Mouse (Mus musculus): ENCODE results near the gene Cst9. TPM values are rescaled to one million over a fixed set of nuclear protein-coding genes. Genes with fewer than 3 reads are reported as not detected.

The Cst9 gene
- not detected for total RNA-seq (2023)

DNA sequence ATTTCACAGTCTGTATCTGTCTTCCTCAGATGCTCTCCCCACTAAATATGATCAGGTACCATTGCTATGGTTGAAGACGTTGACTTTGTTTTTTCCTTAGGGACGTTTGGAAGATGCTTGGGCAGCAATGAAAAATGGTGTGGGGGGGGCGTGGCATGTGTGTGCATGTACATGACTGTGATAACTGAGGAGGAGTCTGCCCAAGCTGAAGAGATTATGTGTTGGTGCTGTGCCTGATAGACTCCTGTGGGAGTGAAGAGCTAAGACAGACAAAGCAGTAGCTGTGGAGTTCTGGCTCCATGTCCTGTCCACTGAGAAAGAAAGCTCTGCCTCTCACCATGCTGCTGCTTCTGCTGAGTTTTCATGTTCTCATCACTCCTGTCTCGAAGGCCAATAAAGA lies at the start of gene Cst9:
Gene Cst9, plus strand, starts transcription at position 236 of the 400 bp plus-strand sequence.

DNA sequence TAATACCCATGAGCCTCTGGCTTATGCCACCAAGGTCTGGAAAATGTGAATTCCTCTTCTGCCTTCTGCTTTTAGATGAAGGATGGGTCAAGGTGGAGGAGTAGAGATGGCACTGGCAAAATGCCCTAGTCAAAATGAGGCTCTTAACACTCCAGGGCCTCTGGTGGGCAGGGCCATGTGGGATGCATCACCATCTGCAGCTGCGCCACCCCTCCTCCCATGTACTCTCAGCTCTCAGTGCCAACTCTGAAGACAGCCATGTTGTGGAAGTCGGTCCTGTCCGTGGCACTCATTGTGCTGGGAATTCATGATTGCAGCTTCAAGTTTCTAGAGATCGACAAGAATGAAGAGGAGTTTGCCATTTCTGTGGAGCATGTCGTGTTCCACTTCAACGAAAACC lies 45.8 kb upstream of the Cst9 start, which contains the start of gene Cst12:
Gene Cst12, plus strand, starts transcription at position 220 of the 400 bp plus-strand sequence.

DNA sequence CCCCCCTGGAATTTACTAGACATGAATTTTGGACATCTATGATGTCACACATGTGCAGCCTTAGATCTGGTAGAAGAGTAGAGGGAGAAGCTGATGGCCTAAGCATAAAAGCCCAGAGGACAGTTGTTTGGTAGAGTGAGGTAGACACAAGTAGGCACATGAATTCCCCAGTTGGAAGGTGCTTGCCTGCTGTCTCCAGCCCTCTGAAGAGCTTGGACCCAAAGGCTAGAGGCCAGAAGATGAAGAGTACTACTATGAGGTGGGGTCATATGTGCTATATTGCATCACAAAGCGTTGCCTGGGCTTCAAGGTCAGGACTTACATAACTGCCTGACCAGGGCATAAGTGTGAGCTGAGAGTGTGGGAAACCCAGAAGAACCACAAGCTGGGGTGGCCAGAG lies 36.5 kb upstream of the Cst9 start, which contains the start of gene Cst8:
Gene Cst8, plus strand, starts transcription at position 301 of the 400 bp plus-strand sequence.

DNA sequence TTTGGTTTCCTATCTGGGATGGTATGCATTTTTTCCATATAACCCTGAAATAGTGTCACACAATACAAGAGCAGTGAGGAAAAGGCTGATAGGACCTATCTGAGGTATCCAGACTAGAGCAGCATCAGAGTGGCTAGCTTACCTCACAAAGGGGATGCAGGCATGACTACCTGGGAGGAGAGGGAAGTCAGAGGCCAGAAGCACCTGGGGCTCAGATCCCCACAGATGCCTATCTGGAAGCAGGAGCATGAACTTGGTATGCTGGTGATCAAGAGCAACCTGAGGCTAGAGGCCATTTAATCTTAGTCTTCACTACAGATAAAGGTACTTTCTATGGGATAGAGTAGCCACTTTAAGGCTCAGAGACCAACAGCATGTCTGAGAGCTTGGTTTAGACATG lies 15.0 kb upstream of the Cst9 start, which contains the start of gene Cst13:
Gene Cst13, plus strand, starts transcription at position 173 of the 400 bp plus-strand sequence.

DNA sequence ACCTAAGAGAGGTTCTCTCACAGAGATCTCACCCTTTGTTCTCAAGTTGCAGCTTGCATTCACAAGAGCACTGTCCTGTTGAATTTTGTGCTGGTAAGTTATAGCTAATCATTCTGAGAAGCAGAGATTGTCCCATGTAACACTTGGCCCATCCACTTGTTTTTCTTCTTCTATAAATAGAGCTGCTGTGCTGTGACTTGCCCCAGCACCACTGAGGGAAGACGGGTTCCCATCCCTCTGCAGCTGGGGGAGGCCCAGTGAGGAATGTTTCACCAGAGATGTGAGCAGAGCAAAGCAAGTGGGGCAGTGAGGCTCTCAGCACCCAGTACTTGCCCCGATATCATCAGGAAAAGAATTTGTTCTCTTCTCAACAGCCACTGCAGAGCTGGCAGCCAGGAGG lies 30.0 kb downstream of the Cst9 start, which contains the start of gene 9230104L09Rik:
Gene 9230104L09Rik, minus strand, starts transcription at position 73 of the 400 bp plus-strand sequence.

DNA sequence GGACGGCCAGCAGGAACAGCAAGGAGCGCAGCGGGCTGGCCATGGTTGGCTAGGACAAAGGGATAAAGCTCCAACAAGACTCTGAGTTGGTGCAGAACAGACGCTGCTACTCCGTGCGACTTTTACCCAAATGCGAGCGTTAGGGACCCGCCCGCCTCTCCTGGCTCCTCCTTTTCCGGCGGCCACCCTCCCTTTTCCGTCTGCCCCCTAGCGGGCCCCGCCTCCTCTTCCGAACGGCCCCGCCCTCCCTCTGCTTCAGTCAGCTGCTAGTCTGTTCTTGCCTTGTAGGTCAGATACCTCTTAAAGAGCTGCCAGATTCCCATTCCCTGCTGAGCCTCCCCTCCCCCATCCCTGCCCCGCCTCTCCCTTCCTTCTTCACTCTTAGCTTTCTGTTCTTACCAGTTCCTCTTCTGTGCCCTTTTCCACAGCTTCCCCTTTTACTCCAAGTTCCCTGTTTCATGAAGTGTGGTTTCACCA lies 40.4 kb downstream of the Cst9 start, which contains the start of gene Cst3:
Gene Cst3, minus strand, starts transcription at position 358 of the 477 bp plus-strand sequence.

Other genes starting within 250 kb of the Cst9 start
- gene Nxt1, start 162.5 kb upstream of the Cst9 start, total RNA-seq (2023) = 10 to 100 TPM; 17.8 to 21.2 TPM
- 10 to 100 TPM; 10.6 to 12.8 TPM for gene Gzf1, start 154.1 kb upstream of the Cst9 start, total RNA-seq (2023)
- under 1 TPM; 0.65 to 0.96 TPM for gene Napb, start 102.7 kb upstream of the Cst9 start, total RNA-seq (2023)
- gene Cstl1, start 84.8 kb upstream of the Cst9 start, total RNA-seq (2023) = not detected
- gene Cst11, start 63.6 kb upstream of the Cst9 start, total RNA-seq (2023) = not detected
- not detected for gene 8030411F24Rik, start 53.1 kb upstream of the Cst9 start, total RNA-seq (2023)
- not detected for gene Cst12, start 45.8 kb upstream of the Cst9 start, total RNA-seq (2023)
- gene Cst8, start 36.4 kb upstream of the Cst9 start, total RNA-seq (2023) = not detected
- gene Cst13, start 15.1 kb upstream of the Cst9 start, total RNA-seq (2023) = not detected
- not detected for gene 9230104L09Rik, start 29.9 kb downstream of the Cst9 start, total RNA-seq (2023)
- 100 to 1,000 TPM; 173 to 181 TPM for gene Cst3, start 40.5 kb downstream of the Cst9 start, total RNA-seq (2023)
- gene Gm1330, start 168.1 kb downstream of the Cst9 start, total RNA-seq (2023) = not detected
- gene Gm10750, start 182.1 kb downstream of the Cst9 start, total RNA-seq (2023) = not detected

Measured in B cell, adult 67 days (primary cell).